Mouse (Mus musculus) embryonic fibroblast, embryonic 13.5 days (primary cell): ENCODE data around the gene Cldn19.

ENCODE experiments used
- CTCF ChIP-seq: IDR thresholded peaks from 2 replicates; pipeline ENCODE4 v1.5.1; 2011; ENCODE audit warnings: mild to moderate bottlenecking, control low read depth, low read length, moderate library complexity, borderline replicate concordance; ENCODE audit not compliant: insufficient read depth
- POLR2A ChIP-seq: IDR thresholded peaks from 2 replicates; pipeline ENCODE4 v1.6.1; 2011; ENCODE audit warnings: low read depth, mild to moderate bottlenecking, control low read depth, low read length, moderate library complexity

- TF ChIP-seq CTCF (no peak), POLR2A (no peak)
Observed at GRCm38 (mm10) chr4:119239181-119239682, 16.0 kb upstream of the Cldn19 start.
